11 mouse cellular contexts compared by ENCODE assay signal in the genomic region with DNA sequence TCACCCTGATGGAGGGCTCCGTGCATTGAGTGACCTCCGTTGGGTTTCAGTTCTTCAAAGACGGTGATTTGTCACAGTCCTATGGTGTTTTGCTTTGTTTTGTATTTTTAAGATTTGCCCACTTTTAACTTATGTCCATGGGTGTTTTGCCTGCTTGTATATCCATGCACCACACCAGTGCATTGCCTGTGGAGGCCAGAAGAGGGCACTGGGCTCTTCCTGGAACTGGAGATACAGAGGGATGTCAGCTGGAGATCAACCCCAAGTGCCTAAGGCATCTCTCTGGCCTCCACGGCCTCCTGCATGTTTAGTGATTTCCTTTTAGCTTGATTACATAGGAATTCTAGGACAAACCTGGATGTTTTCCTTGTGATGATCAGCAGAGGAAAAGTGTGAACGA. TPM values are rescaled to one million over a fixed set of nuclear protein-coding genes. Genes with fewer than 3 reads are reported as not detected.
A peak's percentile ranks its signal among the peaks of the same experiment; 100 is the strongest.
DNase-seq lines count a peak whose midpoint lies in the region; ATAC-seq and TF ChIP-seq lines count a peak whose summit lies in the region.
"Had no signal": no experiment of that assay in that cellular context is flagged by ENCODE, and none has a peak within 500 bp of the region (broad histone marks: within the 10 kb centered on the region; RNA-seq: fewer than 3 reads in every experiment).

No protein-coding gene starts in this region.

- H3K27ac ChIP-seq in hindbrain, postnatal 0 days: no peak overlapping the region
- H3K27ac ChIP-seq in hindbrain, embryonic 11.5 days (ENCODE audit: low read depth, low read length): no peak overlapping the region
- H3K27ac ChIP-seq in liver, postnatal 0 days (ENCODE audit: low read depth): no peak overlapping the region
- no peak overlapping the region for H3K27ac ChIP-seq in forebrain, embryonic 12.5 days
- H3K27ac ChIP-seq: hindbrain, embryonic 12.5 days; limb, embryonic 15.5 days had no signal

- no peaks in the 10 kb centered on the region for H3K27me3 ChIP-seq in hindbrain, postnatal 0 days (ENCODE audit: insufficient read depth, low read length)
- H3K27me3 ChIP-seq in hindbrain, embryonic 11.5 days (ENCODE audit: control insufficient read depth, insufficient read depth, low read length): no peaks in the 10 kb centered on the region
- H3K27me3 ChIP-seq in liver, postnatal 0 days (ENCODE audit: insufficient read depth, low read length): no peaks in the 10 kb centered on the region
- no peaks in the 10 kb centered on the region for H3K27me3 ChIP-seq in forebrain, embryonic 12.5 days
- H3K27me3 ChIP-seq: hindbrain, embryonic 12.5 days; limb, embryonic 15.5 days had no signal

- intact Hi-C loops in left cerebral cortex, postnatal 25 days (cut with DNase I): no loop called here

- TF ChIP-seq CTCF in hindbrain, postnatal 0 days (IDR thresholded peaks at IDR 0.05; ENCODE audit: low read depth): peak; percentile 59
- TF ChIP-seq CTCF in liver, postnatal 0 days (IDR thresholded peaks at IDR 0.05; ENCODE audit: low read depth): peak; percentile 75

- H3K9me3 ChIP-seq in hindbrain, postnatal 0 days (ENCODE audit: low read length): no peaks in the 10 kb centered on the region
- no peaks in the 10 kb centered on the region for H3K9me3 ChIP-seq in hindbrain, embryonic 11.5 days (ENCODE audit: control insufficient read depth, low read length)
- no peaks in the 10 kb centered on the region for H3K9me3 ChIP-seq in liver, postnatal 0 days (ENCODE audit: low read length)
- H3K9me3 ChIP-seq in forebrain, embryonic 12.5 days: no peaks in the 10 kb centered on the region
- H3K9me3 ChIP-seq: hindbrain, embryonic 12.5 days; limb, embryonic 15.5 days had no signal

- DNase-seq in hindbrain, postnatal 0 days (ENCODE audit: low spot score): no peak
- no peak for DNase-seq in hindbrain, embryonic 11.5 days (ENCODE audit: low spot score)
- DNase-seq in B cell, adult 2 months: peak; percentile 33 to 38
- DNase-seq in NIH3T3 (ENCODE audit: low read depth): peak; percentile 32
- DNase-seq in liver, postnatal 0 days: peak; percentile 34
- DNase-seq in left cerebral cortex, postnatal 25 days (ENCODE audit: low spot score in 2 of 2): no peak
- DNase-seq: adrenal gland, adult 8-10 months had no signal

- no peaks in the 10 kb centered on the region for H3K4me1 ChIP-seq in hindbrain, postnatal 0 days (ENCODE audit: insufficient read depth, low read length)
- no peaks in the 10 kb centered on the region for H3K4me1 ChIP-seq in hindbrain, embryonic 11.5 days (replicated peaks; ENCODE audit: control insufficient read depth, insufficient read depth, low read length)
- H3K4me1 ChIP-seq in liver, postnatal 0 days (ENCODE audit: insufficient read depth): 0 out of 2 replicates have a peak, but pooled peaks cover 5% of the 10 kb centered on the region
- H3K4me1 ChIP-seq in forebrain, embryonic 12.5 days: no peaks in the 10 kb centered on the region
- H3K4me1 ChIP-seq: hindbrain, embryonic 12.5 days; limb, embryonic 15.5 days had no signal

- H3K36me3 ChIP-seq in hindbrain, postnatal 0 days (ENCODE audit: insufficient read depth, low read length): no peaks in the 10 kb centered on the region
- no peaks in the 10 kb centered on the region for H3K36me3 ChIP-seq in hindbrain, embryonic 11.5 days (ENCODE audit: control insufficient read depth, insufficient read depth, low read length)
- H3K36me3 ChIP-seq in liver, postnatal 0 days (replicated peaks; ENCODE audit: insufficient read depth, low read length): no peaks in the 10 kb centered on the region
- no peaks in the 10 kb centered on the region for H3K36me3 ChIP-seq in forebrain, embryonic 12.5 days (replicated peaks)
- H3K36me3 ChIP-seq: hindbrain, embryonic 12.5 days; limb, embryonic 15.5 days had no signal

- no peak for TF ChIP-seq EP300 in liver, postnatal 0 days (IDR thresholded peaks at IDR 0.05; ENCODE audit: low read depth)

- 83% methylated on average over 5 of the region's 5 CpGs for WGBS in hindbrain, postnatal 0 days
- WGBS in hindbrain, embryonic 11.5 days: 73% methylated on average over 5 of the region's 5 CpGs
- 69% methylated on average over 5 of the region's 5 CpGs for WGBS in liver, postnatal 0 days (ENCODE audit: insufficient replicate concordance)
- 79% methylated on average over 5 of the region's 5 CpGs for WGBS in forebrain, embryonic 12.5 days

- H3K9ac ChIP-seq in hindbrain, postnatal 0 days (replicated peaks; ENCODE audit: low read length): no peak overlapping the region
- no peak overlapping the region for H3K9ac ChIP-seq in hindbrain, embryonic 11.5 days (ENCODE audit: low read depth, low read length)
- no peak overlapping the region for H3K9ac ChIP-seq in liver, postnatal 0 days (replicated peaks)
- no peak overlapping the region for H3K9ac ChIP-seq in forebrain, embryonic 12.5 days
- H3K9ac ChIP-seq: hindbrain, embryonic 12.5 days; limb, embryonic 15.5 days had no signal

- no peak overlapping the region for H3K4me3 ChIP-seq in hindbrain, postnatal 0 days (ENCODE audit: low read length)
- no peak overlapping the region for H3K4me3 ChIP-seq in hindbrain, embryonic 11.5 days (ENCODE audit: low read depth, low read length)
- no peak overlapping the region for H3K4me3 ChIP-seq in liver, postnatal 0 days (ENCODE audit: low read depth, low read length)
- H3K4me3 ChIP-seq in forebrain, embryonic 12.5 days (replicated peaks): no peak overlapping the region
- H3K4me3 ChIP-seq: hindbrain, embryonic 12.5 days; limb, embryonic 15.5 days had no signal

- no peak for ATAC-seq in hindbrain, postnatal 0 days
- no peak for ATAC-seq in hindbrain, embryonic 11.5 days (ENCODE audit: low FRiP score)
- no peak for ATAC-seq in liver, postnatal 0 days
- no peak; the same call in 1 of the 2 replicates for ATAC-seq in erythroid progenitor cell, adult 5-6 weeks (replicated peaks; ENCODE audit: low FRiP score, poor library complexity, severe bottlenecking)
- ATAC-seq in forebrain, embryonic 12.5 days (ENCODE audit: low FRiP score): no peak

- no peak overlapping the region for H3K4me2 ChIP-seq in hindbrain, postnatal 0 days (ENCODE audit: low read depth, low read length)
- no peak overlapping the region for H3K4me2 ChIP-seq in hindbrain, embryonic 11.5 days (replicated peaks; ENCODE audit: low read depth, low read length)
- H3K4me2 ChIP-seq in liver, postnatal 0 days (ENCODE audit: low read depth, low read length): no peak overlapping the region
- H3K4me2 ChIP-seq in forebrain, embryonic 12.5 days: no peak overlapping the region
- H3K4me2 ChIP-seq: hindbrain, embryonic 12.5 days; limb, embryonic 15.5 days had no signal

RNA-seq across cellular contexts. Expression of a gene that starts 19.8 kb away (rescaled TPM):
- 17.3 and 19.2 TPM in 2 replicates for total RNA-seq in hindbrain, postnatal 0 days (2014; rRNA removed)
- 7.2 and 8.6 TPM in 2 replicates for polyA plus RNA-seq in hindbrain, postnatal 0 days (2015; fragmentation: Nextera tagmentation; extraction: Ambion mirVana)
- 20.2 and 23.3 TPM in 2 replicates for polyA plus RNA-seq in hindbrain, embryonic 11.5 days (2014; fragmentation: Nextera tagmentation; extraction: Ambion mirVana)
- polyA plus RNA-seq in liver, postnatal 0 days (2015; fragmentation: Nextera tagmentation; extraction: Ambion mirVana): 3.6 and 5.0 TPM in 2 replicates
- total RNA-seq in erythroid progenitor cell, adult 5-6 weeks (2015; ENCODE audit: low replicate concordance): 3.6 and 15.1 TPM in 2 replicates
- 4.5 and 5.7 TPM in 2 replicates for total RNA-seq in erythroid progenitor cell, adult 5-6 weeks (2017; ENCODE audit: low replicate concordance)
- total RNA-seq in left cerebral cortex, postnatal 25 days (2021): 10 to 100 TPM; 16.2 to 20.2 TPM
- polyA plus RNA-seq in forebrain, embryonic 12.5 days (2016; fragmentation: Nextera tagmentation; extraction: Ambion mirVana): 25.3 and 26.4 TPM in 2 replicates

RNA-seq across cellular contexts. Expression of a gene that starts 43.6 kb away (rescaled TPM):
- 8.6 and 11.4 TPM in 2 replicates for total RNA-seq in hindbrain, postnatal 0 days (2014; rRNA removed)
- polyA plus RNA-seq in hindbrain, postnatal 0 days (2015; fragmentation: Nextera tagmentation; extraction: Ambion mirVana): 14.8 and 17.5 TPM in 2 replicates
- polyA plus RNA-seq in hindbrain, embryonic 11.5 days (2014; fragmentation: Nextera tagmentation; extraction: Ambion mirVana): 27.8 and 28.2 TPM in 2 replicates
- 9.7 and 11.9 TPM in 2 replicates for polyA plus RNA-seq in liver, postnatal 0 days (2015; fragmentation: Nextera tagmentation; extraction: Ambion mirVana)
- 3.6 and 13.4 TPM in 2 replicates for total RNA-seq in erythroid progenitor cell, adult 5-6 weeks (2015; ENCODE audit: low replicate concordance)
- 12.3 and 23.6 TPM in 2 replicates for total RNA-seq in erythroid progenitor cell, adult 5-6 weeks (2017; ENCODE audit: low replicate concordance)
- 1 to 10 TPM; 9.0 to 9.9 TPM for total RNA-seq in left cerebral cortex, postnatal 25 days (2021)
- polyA plus RNA-seq in forebrain, embryonic 12.5 days (2016; fragmentation: Nextera tagmentation; extraction: Ambion mirVana): 30.7 and 31.5 TPM in 2 replicates

Comparison
In these comparisons a context has a peak if more than half of its experiments do, and no peak if none do; other contexts are left out.
1. DNase-seq: peak in B cell, adult 2 months (2 of 2), NIH3T3 (single experiment) and liver, postnatal 0 days (single experiment); none in hindbrain, postnatal 0 days (single experiment), hindbrain, embryonic 11.5 days (single experiment) and left cerebral cortex, postnatal 25 days (0 of 2).